Mouse (Mus musculus): ENCODE results near the gene Dnm3.

GRCm38 (mm10) chr1:162225621-162226147 is 252.2 kb downstream of the Dnm3 start:
- TF ChIP-seq POLR2A (IDR thresholded peaks at IDR 0.05; ENCODE audit: low read depth, low read length) (no peak), CTCF (conservative IDR thresholded peaks at IDR 0.05; ENCODE audit: insufficient read depth, insufficient read length, low read depth, low read length) (no peak)

Measured in kidney, adult 2 months (tissue).